Mouse (Mus musculus): ENCODE data around the gene Cd44.

DNA sequence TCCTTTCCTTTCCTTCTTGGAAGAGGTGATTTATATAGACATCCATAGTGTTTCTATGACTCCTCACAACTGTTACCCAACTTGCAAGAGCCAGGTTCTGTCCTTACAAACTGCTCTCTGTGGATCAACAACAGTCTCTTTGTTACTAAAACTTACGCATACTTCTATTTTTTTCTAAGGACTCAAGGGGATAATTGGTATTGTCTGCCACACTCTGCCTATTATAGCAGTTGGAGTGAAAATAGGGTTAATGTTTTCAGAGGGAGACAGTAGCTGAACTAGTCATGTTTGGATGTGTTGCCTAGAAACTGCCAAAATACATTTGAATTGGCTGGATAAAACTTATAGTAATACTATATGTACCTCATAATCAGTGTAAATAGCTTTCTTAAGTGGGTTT lies 125.9 kb downstream of the Cd44 start:
- no peak for TF ChIP-seq POLR2A (IDR thresholded peaks at IDR 0.05; ENCODE audit: control insufficient read depth, extremely low read depth, insufficient read depth, low read length, poor library complexity)
- TF ChIP-seq CTCF (IDR thresholded peaks at IDR 0.05; ENCODE audit: borderline replicate concordance, control insufficient read depth, extremely low read depth, insufficient read depth, low read length, poor library complexity): no peak

All from thymus, adult 2 months (tissue).